ENCODE assay signal across 16 mouse cellular contexts in the genomic region with DNA sequence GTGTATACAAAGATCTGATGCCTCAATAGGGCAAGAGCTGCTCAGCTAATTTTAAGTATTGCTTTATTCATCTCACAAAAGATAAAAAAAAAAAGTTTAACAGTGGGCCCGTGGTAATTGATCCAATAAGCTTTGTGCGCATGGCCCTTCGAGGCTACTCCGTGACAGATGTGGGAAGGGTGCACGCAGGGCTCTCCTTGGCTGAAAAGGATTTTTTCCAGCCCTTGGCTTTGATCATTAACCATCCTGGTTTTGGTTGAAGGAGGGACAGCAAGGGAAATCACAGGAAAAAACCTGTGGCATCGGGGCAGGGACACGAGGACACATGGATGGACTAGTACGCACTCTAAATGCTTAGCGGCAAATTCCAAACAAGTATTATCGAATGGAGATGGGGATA.
DNase-seq lines count a peak whose midpoint lies in the region; ATAC-seq and TF ChIP-seq lines count a peak whose summit lies in the region.
"Had no signal": no experiment of that assay in that cellular context is flagged by ENCODE, and none has a peak within 500 bp of the region (broad histone marks: within the 10 kb centered on the region; RNA-seq: fewer than 3 reads in every experiment).

No protein-coding gene starts in this region.

- TF ChIP-seq CTCF in lung, adult 2 months (IDR thresholded peaks at IDR 0.05; ENCODE audit: insufficient read depth, low read length), result no peak

- DNase-seq in forebrain, embryonic 10.5 days (ENCODE audit: extremely low spot score, low spot score), result no peak
- DNase-seq in forebrain, embryonic 11.5 days (ENCODE audit: low spot score), result no peak
- no peak for DNase-seq in lung, adult 2 months
- DNase-seq: adrenal gland, postnatal 36 days; cerebellum, postnatal 36 days; gastrocnemius, postnatal 14 days; kidney, adult 2 months; liver, embryonic 13.5 days; lung, postnatal 10 days; thymus, adult 2 months had no signal

- WGBS in forebrain, embryonic 10.5 days, result 78% methylated on average over 10 of the region's 10 CpGs
- 57% methylated on average over 10 of the region's 10 CpGs for WGBS in forebrain, embryonic 11.5 days
- WGBS in forebrain, embryonic 12.5 days, result 43% methylated on average over 10 of the region's 10 CpGs
- 53% methylated on average over 10 of the region's 10 CpGs for WGBS in hindbrain, embryonic 13.5 days
- 32% methylated on average over 10 of the region's 10 CpGs for WGBS in midbrain, embryonic 16.5 days
- WGBS in lung, adult 2 months, result 80% methylated on average over 10 of the region's 10 CpGs
- WGBS in kidney, embryonic 15.5 days, result 85% methylated on average over 10 of the region's 10 CpGs

- no peak overlapping the region for H3K4me3 ChIP-seq in forebrain, embryonic 10.5 days
- H3K4me3 ChIP-seq in forebrain, embryonic 11.5 days (ENCODE audit: low read depth, low read length), result no peak overlapping the region
- H3K4me3 ChIP-seq in forebrain, embryonic 12.5 days (replicated peaks), result no peak overlapping the region
- H3K4me3 ChIP-seq in hindbrain, embryonic 13.5 days, result no peak overlapping the region
- no peak overlapping the region for H3K4me3 ChIP-seq in midbrain, embryonic 16.5 days (ENCODE audit: low read depth, low read length)
- H3K4me3 ChIP-seq in lung, adult 2 months (replicated peaks; ENCODE audit: extremely low read depth, low read depth, low read length), result no peak overlapping the region
- no peak overlapping the region for H3K4me3 ChIP-seq in kidney, embryonic 15.5 days (replicated peaks)
- H3K4me3 ChIP-seq: liver, embryonic 13.5 days; megakaryocyte, embryonic 14.5 days had no signal

- TF ChIP-seq POLR2A in lung, adult 2 months (IDR thresholded peaks at IDR 0.05; ENCODE audit: borderline replicate concordance, extremely low read depth, low read depth, low read length), result no peak

- no peaks in the 10 kb centered on the region for H3K9me3 ChIP-seq in forebrain, embryonic 10.5 days
- no peaks in the 10 kb centered on the region; the same call in 1 of the 2 replicates for H3K9me3 ChIP-seq in forebrain, embryonic 11.5 days (ENCODE audit: control insufficient read depth, low read length)
- no peaks in the 10 kb centered on the region for H3K9me3 ChIP-seq in forebrain, embryonic 12.5 days
- no peaks in the 10 kb centered on the region for H3K9me3 ChIP-seq in hindbrain, embryonic 13.5 days
- no peaks in the 10 kb centered on the region for H3K9me3 ChIP-seq in midbrain, embryonic 16.5 days (replicated peaks; ENCODE audit: control insufficient read depth, low read length, poor library complexity, severe bottlenecking)
- H3K9me3 ChIP-seq in kidney, embryonic 15.5 days (replicated peaks), result no peaks in the 10 kb centered on the region
- H3K9me3 ChIP-seq: liver, embryonic 13.5 days had no signal

- peaks cover 6% of the 10 kb centered on the region for H3K36me3 ChIP-seq in forebrain, embryonic 10.5 days (replicated peaks)
- no peaks in the 10 kb centered on the region for H3K36me3 ChIP-seq in forebrain, embryonic 11.5 days (ENCODE audit: control insufficient read depth, insufficient read depth, low read length)
- no peaks in the 10 kb centered on the region for H3K36me3 ChIP-seq in forebrain, embryonic 12.5 days (replicated peaks)
- peaks cover 4% of the 10 kb centered on the region; the same call in 1 of the 2 replicates for H3K36me3 ChIP-seq in hindbrain, embryonic 13.5 days
- H3K36me3 ChIP-seq in midbrain, embryonic 16.5 days (ENCODE audit: control insufficient read depth, insufficient read depth, low read length), result no peaks in the 10 kb centered on the region
- peaks cover 14% of the 10 kb centered on the region for H3K36me3 ChIP-seq in kidney, embryonic 15.5 days

- H3K27me3 ChIP-seq in forebrain, embryonic 10.5 days (ENCODE audit: poor library complexity, severe bottlenecking), result no peaks in the 10 kb centered on the region
- H3K27me3 ChIP-seq in forebrain, embryonic 11.5 days (ENCODE audit: control insufficient read depth, insufficient read depth, low read length), result no peaks in the 10 kb centered on the region
- H3K27me3 ChIP-seq in forebrain, embryonic 12.5 days, result no peaks in the 10 kb centered on the region
- H3K27me3 ChIP-seq in hindbrain, embryonic 13.5 days, result no peaks in the 10 kb centered on the region
- no peaks in the 10 kb centered on the region for H3K27me3 ChIP-seq in midbrain, embryonic 16.5 days (ENCODE audit: control insufficient read depth, insufficient read depth, low read depth, low read length)
- H3K27me3 ChIP-seq in kidney, embryonic 15.5 days, result no peaks in the 10 kb centered on the region
- H3K27me3 ChIP-seq: liver, embryonic 13.5 days; megakaryocyte, embryonic 14.5 days had no signal

- no peak overlapping the region for H3K4me2 ChIP-seq in forebrain, embryonic 11.5 days (ENCODE audit: low read depth, low read length, severe bottlenecking)
- H3K4me2 ChIP-seq in forebrain, embryonic 12.5 days, result no peak overlapping the region
- peak overlapping the region; percentile 31 for H3K4me2 ChIP-seq in hindbrain, embryonic 13.5 days
- H3K4me2 ChIP-seq in midbrain, embryonic 16.5 days (ENCODE audit: low read length), result no peak overlapping the region
- H3K4me2 ChIP-seq in kidney, embryonic 15.5 days, result no peak overlapping the region
- H3K4me2 ChIP-seq: liver, embryonic 13.5 days had no signal

- H3K9ac ChIP-seq in forebrain, embryonic 11.5 days (ENCODE audit: low read length), result no peak overlapping the region
- no peak overlapping the region for H3K9ac ChIP-seq in forebrain, embryonic 12.5 days
- peak overlapping the region; percentile 63 for H3K9ac ChIP-seq in hindbrain, embryonic 13.5 days
- H3K9ac ChIP-seq in midbrain, embryonic 16.5 days (ENCODE audit: low read depth, low read length), result no peak overlapping the region
- no peak overlapping the region for H3K9ac ChIP-seq in kidney, embryonic 15.5 days
- H3K9ac ChIP-seq: liver, embryonic 13.5 days had no signal

- H3K4me1 ChIP-seq in forebrain, embryonic 10.5 days, result peaks cover 43% of the 10 kb centered on the region
- H3K4me1 ChIP-seq in forebrain, embryonic 11.5 days (replicated peaks; ENCODE audit: control insufficient read depth, insufficient read depth, low read length), result peaks cover 12% of the 10 kb centered on the region
- H3K4me1 ChIP-seq in forebrain, embryonic 12.5 days, result peaks cover 68% of the 10 kb centered on the region
- peaks cover 89% of the 10 kb centered on the region for H3K4me1 ChIP-seq in hindbrain, embryonic 13.5 days (replicated peaks)
- peaks cover 73% of the 10 kb centered on the region for H3K4me1 ChIP-seq in midbrain, embryonic 16.5 days (ENCODE audit: control insufficient read depth, insufficient read depth, low read length)
- H3K4me1 ChIP-seq in lung, adult 2 months (ENCODE audit: control insufficient read depth, insufficient read depth, low read length), result peaks cover 14% of the 10 kb centered on the region
- H3K4me1 ChIP-seq in kidney, embryonic 15.5 days, result peaks cover 22% of the 10 kb centered on the region
- H3K4me1 ChIP-seq: liver, embryonic 13.5 days had no signal

- H3K27ac ChIP-seq in forebrain, embryonic 10.5 days, result peak overlapping the region; percentile 77; the same call in 1 of the 2 replicates
- no peak overlapping the region for H3K27ac ChIP-seq in forebrain, embryonic 11.5 days (ENCODE audit: low read depth, low read length)
- peak overlapping the region; percentile 81 for H3K27ac ChIP-seq in forebrain, embryonic 12.5 days
- peak overlapping the region; percentile 96 for H3K27ac ChIP-seq in hindbrain, embryonic 13.5 days
- H3K27ac ChIP-seq in midbrain, embryonic 16.5 days (ENCODE audit: low read length), result peak overlapping the region; percentile 75
- no peak overlapping the region for H3K27ac ChIP-seq in kidney, embryonic 15.5 days
- H3K27ac ChIP-seq: liver, embryonic 13.5 days had no signal

- no peak for ATAC-seq in forebrain, embryonic 11.5 days (replicated peaks; ENCODE audit: low FRiP score)
- no peak for ATAC-seq in forebrain, embryonic 12.5 days (ENCODE audit: low FRiP score)
- ATAC-seq in hindbrain, embryonic 13.5 days (ENCODE audit: low FRiP score), result no peak
- ATAC-seq in midbrain, embryonic 16.5 days, result no peak
- ATAC-seq in granulocyte monocyte progenitor cell, adult 5-6 weeks (replicated peaks; ENCODE audit: poor library complexity, severe bottlenecking), result no peak
- ATAC-seq in kidney, embryonic 15.5 days (replicated peaks; ENCODE audit: low FRiP score), result no peak

Comparison
In these comparisons a context has a peak if more than half of its experiments do, and no peak if none do; other contexts are left out.
1. H3K27ac ChIP-seq: peak in forebrain, embryonic 10.5 days (single experiment), forebrain, embryonic 12.5 days (single experiment), hindbrain, embryonic 13.5 days (single experiment) and midbrain, embryonic 16.5 days (single experiment); none in forebrain, embryonic 11.5 days (single experiment) and kidney, embryonic 15.5 days (single experiment).